Mouse (Mus musculus) testis, adult 2 months (tissue): ENCODE data around the gene Foxe3. TPM values are rescaled to one million over a fixed set of nuclear protein-coding genes. Genes with fewer than 3 reads are reported as not detected.

ENCODE experiments used
- H3K27ac ChIP-seq: fragments of 200-500 bp; 2 replicates; pipeline ENCODE4 v1.5.1; 2012; ENCODE audit warnings: low read depth, low read length; ENCODE audit not compliant: control insufficient read depth, insufficient read depth
- H3K27me3 ChIP-seq: fragments of 200-500 bp; 2 replicates; pipeline ENCODE4 v1.6.1; 2012; ENCODE audit warnings: mild to moderate bottlenecking, low read length, moderate library complexity; ENCODE audit not compliant: control insufficient read depth, insufficient read depth
- H3K36me3 ChIP-seq: fragments of 200-500 bp; 2 replicates; pipeline ENCODE4 v1.6.1; 2012; ENCODE audit warnings: mild to moderate bottlenecking, low read length; ENCODE audit not compliant: control insufficient read depth, insufficient read depth
- H3K4me1 ChIP-seq: fragments of 200-500 bp; 2 replicates; pipeline ENCODE4 v1.6.1; 2012; ENCODE audit warnings: low read length; ENCODE audit not compliant: control insufficient read depth, insufficient read depth
- H3K4me3 ChIP-seq: fragments of 200-500 bp; 2 replicates; pipeline ENCODE4 v1.5.1; 2012; ENCODE audit warnings: low read depth, mild to moderate bottlenecking, low read length, moderate library complexity, mixed read lengths; ENCODE audit not compliant: control insufficient read depth
- CTCF ChIP-seq: fragments of 200-500 bp; IDR thresholded peaks from 2 replicates; pipeline ENCODE4 v1.5.1; 2012; ENCODE audit warnings: low read depth, mild to moderate bottlenecking, inconsistent platforms, low read length, moderate library complexity; ENCODE audit not compliant: control insufficient read depth, insufficient read depth, insufficient replicate concordance
- POLR2A ChIP-seq: fragments of 200-500 bp; IDR thresholded peaks from 2 replicates; pipeline ENCODE4 v1.6.1; 2012; ENCODE audit warnings: low read depth, mild to moderate bottlenecking, inconsistent platforms, low read length, moderate library complexity; ENCODE audit not compliant: control insufficient read depth
- polyA plus RNA-seq: library from polyadenylated mRNA; depleted of rRNA; stranded (reverse); fragments of >200 nt; gene quantifications from 2 replicates; pipeline ENCODE4 v1.2.3, GENCODE M21; 2012

Foxe3 gene
- polyA plus RNA-seq, 1 experiment = 0.95 TPM

DNA sequence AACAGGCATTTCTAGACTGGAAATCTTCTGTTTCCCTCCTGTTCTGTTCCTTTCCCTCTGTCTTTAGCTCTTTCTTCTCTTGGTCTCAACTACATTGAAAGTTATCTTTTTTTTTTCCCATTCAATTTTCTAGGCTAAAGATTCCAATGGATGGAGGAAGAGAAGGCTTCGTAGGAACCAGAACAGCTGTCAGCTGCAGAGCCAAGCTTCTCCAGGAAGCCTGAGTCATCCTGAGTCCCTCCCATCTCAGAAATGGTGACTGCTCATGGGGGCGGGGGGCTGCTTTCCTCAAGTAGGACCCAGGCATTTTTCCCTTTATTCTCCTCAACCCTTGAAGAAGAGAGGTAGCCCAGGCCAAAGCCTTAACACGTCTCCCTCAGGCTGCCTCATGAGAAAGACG is 9.8 kb downstream of the Foxe3 start:
- H3K36me3 ChIP-seq = no peaks in the 10 kb centered on the region
- H3K27ac ChIP-seq = no peak overlapping the region
- no peak overlapping the region for H3K4me3 ChIP-seq
- H3K27me3 ChIP-seq = peaks cover 2% of the 10 kb centered on the region; the same call in 1 of the 2 replicates
- no peak for TF ChIP-seq CTCF
- TF ChIP-seq POLR2A = no peak
- H3K4me1 ChIP-seq = peaks cover 7% of the 10 kb centered on the region

DNA sequence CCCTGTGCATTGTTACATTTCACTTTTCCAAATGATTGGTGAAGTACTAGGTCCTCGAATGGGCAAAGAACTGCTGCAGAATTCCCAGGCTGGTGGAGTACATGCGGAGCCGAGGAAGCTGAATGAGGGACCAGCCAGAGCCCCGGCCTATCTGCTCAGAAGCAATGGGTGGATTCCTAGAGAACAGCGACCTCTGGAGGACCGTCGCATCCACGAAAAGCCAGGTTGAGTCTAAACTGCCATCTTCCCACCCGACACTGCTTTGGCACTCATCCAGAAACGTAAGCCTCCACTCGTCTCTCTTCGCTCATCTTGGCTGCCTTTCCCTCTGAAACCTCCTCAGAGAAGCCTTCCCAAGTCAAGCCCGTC is 12.2 kb downstream of the Foxe3 start:
- no peak for TF ChIP-seq POLR2A
- peak; percentile 61; the same call in 1 of the 2 replicates for TF ChIP-seq CTCF
- Histone ChIP-seq H3K4me3 (no peak overlapping the region), H3K4me1 (peaks cover 9% of the 10 kb centered on the region), H3K27me3 (peaks cover 2% of the 10 kb centered on the region; the same call in 1 of the 2 replicates), H3K36me3 (no peaks in the 10 kb centered on the region), H3K27ac (no peak overlapping the region)

DNA sequence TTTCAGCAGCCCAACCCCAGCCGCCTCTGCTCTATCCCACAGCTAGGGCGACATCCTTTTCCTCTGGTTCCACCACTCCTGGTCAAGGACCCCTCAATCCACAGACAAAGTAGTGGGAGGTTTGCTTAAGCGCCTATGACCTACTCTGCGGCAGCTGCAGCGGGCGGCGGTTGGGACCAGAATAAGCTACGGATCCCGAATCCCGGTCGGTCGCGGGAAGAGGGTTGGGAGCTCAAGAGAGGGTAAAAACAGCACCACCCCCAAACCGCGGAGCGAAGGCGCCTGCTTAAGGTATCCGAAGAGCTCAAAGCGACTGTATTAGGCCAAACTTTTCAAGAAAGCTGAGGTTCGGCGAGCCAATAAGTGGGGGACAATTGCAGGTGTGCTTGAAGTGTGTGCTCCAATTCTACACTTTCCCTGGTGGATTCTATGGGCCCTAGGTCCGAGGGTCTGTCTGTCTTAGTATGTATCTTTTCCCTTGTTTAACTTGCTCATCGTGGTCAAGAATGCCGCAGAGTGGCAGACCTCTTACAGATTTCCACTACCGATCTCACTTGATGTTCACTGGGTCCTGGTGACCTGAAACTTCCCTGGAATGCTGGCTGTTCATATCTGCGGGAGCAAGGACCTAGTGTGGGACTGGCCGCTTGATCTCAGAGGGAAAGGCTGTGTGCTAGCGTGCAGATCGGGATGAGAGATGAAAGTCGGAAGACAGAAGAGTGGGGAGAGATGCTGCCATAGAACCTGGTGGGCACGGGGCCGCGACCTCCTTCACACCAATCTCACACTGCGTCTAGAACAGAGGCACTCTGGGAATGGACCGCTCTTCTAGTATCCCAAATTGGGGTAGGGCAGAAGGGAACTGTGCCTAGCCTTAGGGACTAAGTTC is 12.9 kb downstream of the Foxe3 start:
- H3K36me3 ChIP-seq = no peaks in the 10 kb centered on the region
- H3K4me1 ChIP-seq = peaks cover 14% of the 10 kb centered on the region
- H3K4me3 ChIP-seq = no peak overlapping the region; the same call in 1 of the 2 replicates
- TF ChIP-seq POLR2A (no peak), CTCF (no peak)
- H3K27me3 ChIP-seq = peaks cover 2% of the 10 kb centered on the region; the same call in 1 of the 2 replicates
- H3K27ac ChIP-seq = no peak overlapping the region

- TF ChIP-seq POLR2A = no peak
- TF ChIP-seq CTCF = peak; percentile 61; the same call in 1 of the 2 replicates
- Histone ChIP-seq H3K27ac (no peak overlapping the region), H3K27me3 (peaks cover 8% of the 10 kb centered on the region)
These were observed 16.0 kb downstream of the Foxe3 start for GRCm38 (mm10) chr4:114909602-114910484.

DNA sequence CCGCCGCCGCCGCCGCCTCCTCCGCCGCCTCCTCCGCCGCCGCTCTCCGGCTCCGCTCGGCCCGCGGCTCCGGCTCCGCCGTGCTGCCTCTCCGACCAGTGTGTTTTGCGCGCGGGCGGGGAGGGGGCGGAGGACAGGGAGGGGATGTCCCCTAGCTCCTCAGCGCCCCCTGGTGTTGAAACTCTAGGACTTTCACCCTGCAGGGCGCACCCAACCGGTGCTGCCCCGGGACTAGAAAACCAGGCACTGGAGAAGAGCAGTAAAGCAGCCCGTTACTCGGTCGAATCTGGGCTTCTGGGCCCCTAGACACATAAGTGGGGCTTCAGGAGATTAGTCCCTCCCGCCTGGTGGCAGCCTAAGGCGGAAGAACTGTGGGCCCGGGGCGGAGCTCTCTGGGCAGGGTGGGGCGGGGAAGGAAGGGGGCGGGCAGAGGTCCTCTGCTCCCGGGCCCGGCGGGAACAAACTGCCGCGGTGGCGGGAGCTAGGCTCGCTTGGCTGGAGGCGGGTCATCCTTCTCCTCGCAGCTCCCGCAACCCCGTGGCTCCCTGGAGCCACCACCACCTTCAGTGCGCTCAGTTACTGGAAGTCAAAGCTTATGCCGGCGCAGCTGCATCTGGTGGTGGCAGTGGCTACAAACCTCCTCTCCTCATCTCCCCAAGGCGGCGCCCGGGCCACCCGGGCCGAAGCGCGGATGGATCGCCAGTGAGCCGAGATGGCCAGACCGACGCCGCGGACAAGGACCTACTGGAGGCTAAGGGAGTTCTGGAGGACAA is 16.8 kb downstream of the Foxe3 start, which contains the start of gene Foxd2:
Gene Foxd2, minus strand, starts transcription at position 45 of the 773 bp plus-strand sequence.
- H3K4me1 ChIP-seq = peaks cover 22% of the 10 kb centered on the region
- peaks cover 8% of the 10 kb centered on the region for H3K27me3 ChIP-seq
- H3K4me3 ChIP-seq = peak within 1 kb of the TSS; percentile 82
- no peak within 1 kb of the TSS for H3K27ac ChIP-seq
- TF ChIP-seq CTCF (peak; percentile 85; the same call in 1 of the 2 replicates), POLR2A (no peak)
- H3K36me3 ChIP-seq = no peaks in the 10 kb centered on the region

More at GRCm38 (mm10) chr4:114909602-114910484, 16.0 kb downstream of the Foxe3 start:
- H3K36me3 ChIP-seq = no peaks in the 10 kb centered on the region
- peaks cover 22% of the 10 kb centered on the region for H3K4me1 ChIP-seq
- peak overlapping the region; percentile 82; the same call in 1 of the 2 replicates for H3K4me3 ChIP-seq

- Histone ChIP-seq H3K27me3 (peaks cover 8% of the 10 kb centered on the region), H3K4me1 (peaks cover 19% of the 10 kb centered on the region), H3K36me3 (no peaks in the 10 kb centered on the region), H3K4me3 (peak overlapping the region; percentile 82), H3K27ac (no peak overlapping the region)
- TF ChIP-seq CTCF (no peak), POLR2A (no peak)
These were observed 17.6 kb downstream of the Foxe3 start for GRCm38 (mm10) chr4:114907951-114908828.
